Mouse (Mus musculus): ENCODE data around the gene Pick1.
"Not testable (repeated sequence)": the region's sequence is repeated elsewhere in the genome, so short reads cannot be mapped to it uniquely, and the experiment has no call there.

Gene Pick1

DNA sequence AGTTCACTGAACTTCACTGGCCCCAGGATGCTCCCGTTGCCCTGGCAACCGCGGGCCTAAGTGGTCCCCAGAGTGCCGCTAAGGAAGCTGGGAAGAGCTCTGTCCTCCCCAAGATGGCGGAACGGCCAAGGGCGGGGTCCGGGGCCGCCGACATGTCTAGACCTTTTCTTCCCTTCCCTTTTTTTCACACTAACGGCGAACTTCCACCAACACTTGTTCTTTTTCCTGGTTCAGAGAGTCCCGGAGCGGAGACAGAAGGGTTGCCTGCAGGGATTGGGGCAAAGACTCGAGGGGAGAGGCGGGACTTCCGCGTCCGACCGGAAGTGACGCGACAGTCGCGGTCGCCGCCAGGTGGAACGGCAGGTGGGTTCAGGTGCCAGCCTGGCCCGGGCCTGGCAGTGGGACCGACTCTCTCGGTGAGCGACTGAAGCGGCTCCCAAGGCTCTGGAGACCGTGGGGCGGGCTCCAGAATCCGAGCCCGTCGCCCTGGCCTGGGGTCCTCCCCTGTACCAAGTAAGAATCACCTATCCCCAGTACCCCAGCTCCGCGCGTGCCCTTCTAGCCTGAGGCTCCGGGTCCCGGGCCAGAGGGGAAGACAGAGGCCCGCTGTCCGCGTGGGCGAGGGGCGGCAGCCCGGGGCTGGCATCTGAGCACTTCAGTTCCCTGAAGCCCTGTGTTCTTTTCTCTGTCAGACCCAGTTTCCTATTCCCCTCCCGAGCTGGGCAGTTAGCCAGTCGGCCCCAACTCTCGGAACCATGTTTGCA, at the start of gene Pick1, which contains the start of gene Gm49486:
Pick1 (plus strand) TSS at position 116 of the 764 bp plus-strand sequence.
Gm49486 (plus strand) TSS at position 334 of the 764 bp plus-strand sequence.
- DNase-seq, result peak; percentile 94

DNA sequence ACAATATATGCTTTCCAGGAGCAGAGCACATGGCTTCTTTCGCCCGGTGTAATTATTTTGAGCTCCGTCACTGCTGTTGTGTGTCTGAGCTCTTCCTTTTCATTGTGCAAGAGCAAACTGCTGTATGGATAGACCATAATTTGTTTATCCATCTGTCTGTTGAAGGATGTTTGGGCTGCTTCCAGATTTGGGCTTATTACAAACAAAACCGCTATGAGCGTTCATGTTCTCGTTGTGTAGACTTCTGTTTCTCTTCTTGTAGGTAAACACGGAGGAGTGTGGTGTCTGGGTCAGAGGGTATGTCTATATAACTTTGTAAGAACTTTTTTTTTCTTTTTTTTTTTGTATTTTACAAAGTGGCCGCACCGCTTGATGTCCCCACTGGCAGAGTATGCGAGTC, 43.8 kb upstream of the Pick1 start:
- no peak for DNase-seq

DNA sequence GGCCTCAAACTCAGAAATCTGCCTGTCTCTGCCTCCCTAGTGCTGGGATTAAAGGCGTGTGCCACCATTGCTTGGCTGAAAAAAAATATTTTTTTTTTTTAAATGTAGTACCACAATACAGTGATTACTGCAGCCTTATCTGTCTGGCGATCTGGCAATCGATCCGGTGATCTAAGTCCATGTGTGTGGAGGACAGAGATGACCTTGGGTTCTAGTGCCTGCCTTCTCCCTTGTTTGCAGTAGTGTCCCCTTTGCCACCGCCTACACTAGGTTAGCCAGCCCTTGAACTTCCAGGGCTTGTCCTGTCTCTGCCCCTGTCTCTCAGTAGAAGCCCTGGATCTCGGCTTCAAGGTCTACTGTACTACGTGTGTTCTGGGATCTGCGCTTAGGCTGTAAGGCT, 41.2 kb upstream of the Pick1 start:
- DNase-seq, result no peak

DNA sequence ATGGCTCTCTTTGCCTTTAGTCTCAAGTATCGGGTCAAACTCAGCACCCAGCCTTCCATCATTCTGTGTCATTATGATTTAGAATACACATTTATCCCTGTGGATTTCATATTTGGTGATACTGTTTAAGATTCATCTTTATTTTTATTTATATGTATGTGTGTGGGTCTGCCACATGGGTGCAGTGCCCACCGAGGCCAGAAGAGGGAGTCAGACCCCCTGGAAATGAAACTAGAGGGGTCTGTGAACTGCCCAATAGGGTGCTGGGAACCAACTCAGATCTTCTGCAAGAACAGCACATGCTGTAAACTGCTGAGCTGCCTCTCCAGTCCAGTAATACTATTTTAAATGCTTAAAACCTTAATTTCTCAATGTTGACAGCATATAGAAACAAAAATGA, 37.5 kb upstream of the Pick1 start:
- DNase-seq, result no peak

DNA sequence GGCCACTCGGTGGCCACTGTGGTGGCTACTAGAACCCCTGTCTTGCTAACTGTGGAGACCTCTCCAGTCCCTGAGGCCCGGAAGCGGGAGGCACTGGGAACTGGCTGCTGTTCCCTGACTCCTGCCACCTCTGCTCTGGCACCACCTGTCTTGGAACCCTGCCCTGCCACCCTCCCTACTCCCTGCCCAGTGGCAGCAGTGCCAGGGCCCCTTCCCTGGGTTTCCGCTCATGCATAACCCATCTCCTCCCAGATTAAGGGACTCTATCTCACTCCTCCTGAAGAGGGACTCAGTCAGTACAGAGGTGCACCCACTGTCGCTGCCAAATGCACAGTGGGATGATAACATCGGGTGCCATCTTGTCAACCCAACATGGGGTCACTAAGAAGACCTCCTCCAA, 36.5 kb upstream of the Pick1 start:
- no peak for DNase-seq

DNA sequence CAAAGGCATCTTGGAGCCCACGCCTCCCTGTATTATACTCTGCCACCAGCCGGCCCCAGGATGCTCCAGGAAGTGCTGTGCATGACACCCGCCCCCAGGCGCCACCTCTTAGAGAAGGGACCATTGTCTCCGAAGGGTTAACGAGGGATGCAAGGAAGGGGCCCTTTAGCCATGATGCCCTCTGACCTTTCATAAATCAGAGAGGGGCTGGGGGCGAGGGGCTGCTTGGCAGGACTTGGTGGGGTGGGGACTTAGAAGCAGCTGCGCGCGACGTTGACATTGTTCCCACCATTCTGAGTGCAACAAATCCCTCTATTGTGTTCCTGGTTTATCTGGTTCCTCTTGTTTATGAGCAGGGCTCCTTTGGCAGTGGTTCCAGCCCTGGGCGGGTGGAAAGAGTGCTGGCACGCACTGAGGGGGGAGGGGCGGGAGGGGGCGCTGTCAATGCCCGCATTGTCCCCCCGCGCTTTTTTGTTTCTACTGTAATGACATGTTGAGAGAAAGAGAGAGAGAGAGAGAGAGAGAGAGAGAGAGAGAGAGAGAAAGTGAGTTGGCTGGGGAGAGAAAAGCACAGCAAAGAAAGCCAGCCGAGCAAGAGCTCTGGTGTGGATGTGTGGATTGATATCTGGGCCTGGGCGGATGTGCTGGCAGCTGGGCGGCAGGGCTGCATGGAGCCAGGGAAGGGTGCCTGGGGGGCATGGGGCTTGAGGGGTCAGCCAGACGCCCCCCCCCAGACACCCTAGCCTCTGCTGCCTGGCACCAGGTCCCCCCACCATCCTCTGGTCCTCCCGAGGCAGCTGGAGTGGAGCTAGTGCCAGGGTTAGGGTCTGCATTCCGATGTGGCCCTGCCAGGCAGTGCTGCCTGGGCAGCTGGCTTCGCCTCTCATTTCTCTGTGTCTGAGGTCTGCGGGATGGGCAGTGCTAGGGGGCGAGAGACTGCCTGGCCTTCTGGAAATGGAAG, 35.8 kb upstream of the Pick1 start:
- DNase-seq, result no peak

DNA sequence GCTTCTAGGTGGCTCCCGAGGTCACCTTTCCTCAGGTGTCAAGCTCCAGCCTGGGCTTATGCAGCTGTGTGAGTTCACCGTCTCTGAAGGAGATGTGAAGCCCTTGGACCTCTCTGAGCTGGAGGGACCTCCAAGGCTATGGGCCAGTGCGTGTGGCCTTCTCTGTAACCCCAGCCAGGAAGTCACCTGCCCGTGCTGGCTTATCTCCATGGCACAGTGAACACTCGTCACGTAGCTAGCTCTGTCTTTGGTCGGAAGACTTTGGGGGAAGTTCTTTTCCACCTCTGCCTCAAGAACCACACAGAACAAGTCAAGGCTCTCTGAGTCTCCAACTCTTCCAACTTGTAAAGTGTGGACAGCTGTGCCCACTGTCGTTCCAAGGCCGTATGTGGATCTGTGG, 34.9 kb upstream of the Pick1 start:
- no peak for DNase-seq

DNA sequence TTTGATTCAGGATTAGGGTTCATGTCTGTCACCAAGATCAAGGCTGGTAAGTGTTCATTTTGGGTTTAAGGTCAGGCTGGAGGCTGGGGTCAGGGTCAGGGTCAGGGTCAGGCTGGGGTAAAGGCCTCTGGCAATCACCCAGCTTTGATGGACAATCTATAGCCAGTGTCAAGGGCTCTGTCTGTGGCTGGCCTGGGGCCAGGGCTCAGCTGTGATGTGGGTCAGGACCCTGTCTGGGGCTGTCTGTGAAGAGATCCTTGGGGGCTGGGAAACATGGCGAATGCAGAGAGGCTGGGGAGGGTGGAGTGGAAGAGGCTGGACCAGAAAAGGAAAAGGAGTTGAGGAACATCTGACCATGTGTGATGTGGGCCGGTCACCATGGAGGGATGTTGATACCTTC, 34.0 kb upstream of the Pick1 start:
- DNase-seq, result no peak

DNA sequence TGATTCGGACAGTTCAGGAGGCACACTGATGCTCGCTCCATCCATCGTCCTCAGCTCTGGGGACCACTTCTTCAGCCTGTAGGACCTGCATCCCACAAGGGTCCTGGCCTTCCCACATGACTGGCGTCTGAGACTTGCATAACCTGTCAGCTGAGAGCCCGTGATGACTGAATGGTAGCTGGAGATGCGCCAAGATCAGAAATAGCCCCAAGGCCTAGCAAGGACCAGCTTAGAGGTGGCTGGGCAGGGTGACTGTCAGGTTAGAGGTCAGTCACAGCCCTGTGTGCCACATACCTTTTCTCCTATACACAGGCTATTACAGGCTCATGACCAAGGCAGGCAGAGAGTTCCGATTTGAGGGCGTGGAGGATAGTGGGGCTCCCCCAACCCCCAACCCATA, 33.5 kb upstream of the Pick1 start:
- no peak for DNase-seq

DNA sequence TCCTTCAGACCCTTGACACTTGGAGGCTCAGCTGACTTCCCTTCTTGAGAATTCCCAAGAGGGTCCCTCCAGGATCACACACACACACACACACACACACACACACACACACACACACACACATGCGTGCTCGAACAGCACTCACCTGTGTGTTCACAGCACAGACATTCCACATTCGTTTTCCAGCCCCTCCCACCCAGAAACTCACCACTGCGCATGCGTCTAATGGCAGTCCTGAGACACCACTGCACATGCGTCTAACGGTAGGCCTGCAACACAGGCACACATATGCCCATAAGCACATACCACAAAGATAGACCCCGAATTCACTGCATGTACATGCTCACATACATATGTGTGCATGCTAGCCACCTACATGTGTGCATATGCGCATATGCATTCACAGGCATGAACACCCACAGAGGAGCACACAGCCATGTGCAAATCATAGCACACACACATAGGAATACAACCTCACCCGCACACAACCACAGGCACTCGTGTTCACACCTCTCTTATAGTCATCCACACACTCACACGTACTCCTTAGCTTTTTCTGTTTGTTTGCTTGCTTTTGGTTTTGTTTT, 29.5 kb upstream of the Pick1 start:
- no peak for DNase-seq

DNA sequence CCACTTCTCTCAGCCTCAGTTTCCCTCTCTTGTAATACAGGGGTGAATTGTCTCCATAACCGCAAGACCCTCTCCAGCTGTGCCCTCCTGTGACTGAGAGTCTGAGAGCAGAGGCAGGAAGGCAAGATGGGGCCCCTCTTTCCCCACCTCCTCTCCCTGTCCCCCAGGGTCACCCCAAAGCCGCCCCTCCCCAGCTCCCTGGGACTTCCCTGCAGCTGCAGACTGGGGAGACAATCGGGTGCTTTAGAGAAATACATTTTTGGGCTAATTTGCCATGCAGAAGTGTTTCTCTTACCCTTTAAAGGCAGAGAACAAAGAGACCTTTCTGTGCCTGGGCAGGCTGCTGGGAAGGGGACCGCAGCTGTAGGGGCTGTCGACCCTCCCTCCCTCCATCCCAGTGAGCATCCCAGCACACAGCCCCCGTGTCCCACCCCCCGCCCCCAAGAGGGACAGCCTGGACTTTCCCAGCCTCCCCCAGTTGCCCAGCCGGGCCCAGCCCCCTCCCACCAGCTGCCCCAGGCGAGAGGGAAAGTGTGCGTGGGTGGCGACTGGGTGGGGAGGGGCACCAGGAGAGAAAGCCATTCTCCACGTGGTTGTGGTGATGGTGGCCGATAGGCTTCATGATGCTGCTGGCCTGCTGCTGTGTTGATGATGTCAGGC, 27.4 kb upstream of the Pick1 start:
- no peak for DNase-seq

DNA sequence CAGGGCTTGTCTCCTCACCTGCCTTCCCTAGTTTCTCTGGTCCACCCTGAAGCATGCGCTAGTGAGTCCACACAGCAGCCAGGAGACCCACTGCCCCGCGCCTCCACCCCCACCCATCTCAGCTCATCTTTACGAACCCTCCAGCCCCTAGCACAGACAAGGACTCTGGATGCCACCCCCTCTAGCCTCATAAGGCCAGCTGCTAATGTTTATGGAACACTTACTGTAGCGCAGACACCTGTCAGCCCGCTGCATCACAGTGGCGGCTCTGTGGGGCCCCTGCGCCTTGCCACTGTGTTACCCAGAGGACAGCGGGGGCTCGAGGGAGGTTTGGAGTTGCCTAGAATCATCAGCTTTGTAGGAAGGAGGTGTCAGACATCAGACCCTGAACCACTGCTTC, 26.4 kb upstream of the Pick1 start:
- DNase-seq, result no peak

DNA sequence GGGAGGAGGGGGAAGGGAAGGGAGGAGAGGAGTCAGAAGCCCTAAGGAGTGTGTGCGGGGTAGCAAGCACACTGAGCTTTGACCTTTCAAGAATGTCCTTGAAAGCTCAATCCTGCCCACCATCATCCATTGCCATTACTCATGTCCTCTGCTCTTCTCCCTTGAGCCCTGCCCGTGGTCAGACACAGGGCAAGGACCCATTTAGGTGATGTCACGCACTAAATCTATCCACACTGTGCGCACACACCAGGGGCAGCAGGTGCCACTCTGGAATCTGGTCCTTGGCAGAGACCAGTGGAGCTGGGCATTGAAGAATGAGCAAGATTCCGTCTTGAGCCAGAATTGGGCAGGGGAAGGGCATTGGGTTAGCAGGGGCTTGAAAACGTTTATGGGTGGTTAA, 20.8 kb upstream of the Pick1 start:
- DNase-seq, result no peak

DNA sequence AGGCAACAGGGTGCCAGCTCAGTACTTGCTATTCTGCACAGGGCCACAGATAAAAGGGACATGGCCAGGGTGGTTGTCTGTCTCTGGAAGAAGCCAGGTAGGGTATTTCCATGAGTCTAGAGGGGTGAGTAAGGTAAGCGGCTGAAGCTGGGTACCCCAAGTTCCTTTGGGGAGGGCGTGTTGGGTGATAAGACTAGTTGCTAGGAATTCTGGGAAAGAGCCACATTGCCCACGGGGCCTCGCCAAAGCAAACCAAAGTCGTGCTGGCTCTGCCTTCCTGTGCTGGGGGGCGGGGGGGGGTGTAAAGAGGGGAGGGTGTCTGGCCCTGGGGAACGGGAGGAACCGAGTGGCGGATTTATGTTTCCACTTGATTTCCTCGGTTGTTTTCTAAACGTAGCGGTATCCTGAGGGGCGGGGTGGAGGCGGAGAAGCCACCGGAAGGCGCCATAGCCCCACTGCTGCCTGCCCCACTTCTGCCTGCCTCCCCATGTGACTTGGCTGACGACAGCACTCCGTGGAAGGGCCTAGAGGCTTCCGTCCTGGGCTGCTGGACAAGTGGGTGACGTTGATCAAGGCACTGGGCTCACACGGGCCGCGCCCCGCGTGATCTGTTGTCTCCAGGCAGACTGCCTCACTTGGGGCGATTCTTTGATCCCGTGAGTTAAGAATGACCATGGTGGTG, 20.1 kb upstream of the Pick1 start:
- DNase-seq, result peak; percentile 70

DNA sequence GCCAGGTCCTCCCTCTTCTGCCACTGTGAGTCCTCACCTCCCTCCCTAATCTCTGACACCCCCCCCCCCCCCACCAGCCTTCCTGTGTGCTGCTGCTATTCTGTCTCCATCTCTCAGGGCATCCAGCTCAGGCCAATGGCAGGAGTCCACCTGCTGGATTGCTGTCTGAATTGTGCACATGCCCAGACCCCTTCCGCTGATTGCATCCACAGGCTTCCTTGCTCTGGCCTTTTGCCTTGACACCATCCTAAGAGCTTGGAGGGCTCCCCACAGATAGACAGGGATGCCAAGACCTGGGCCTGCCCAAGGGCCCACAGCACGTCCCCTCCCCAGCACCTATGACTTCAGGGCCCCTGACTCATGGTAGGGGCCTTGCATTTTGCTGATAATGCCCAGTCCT, 18.6 kb upstream of the Pick1 start:
- DNase-seq, result no peak

DNA sequence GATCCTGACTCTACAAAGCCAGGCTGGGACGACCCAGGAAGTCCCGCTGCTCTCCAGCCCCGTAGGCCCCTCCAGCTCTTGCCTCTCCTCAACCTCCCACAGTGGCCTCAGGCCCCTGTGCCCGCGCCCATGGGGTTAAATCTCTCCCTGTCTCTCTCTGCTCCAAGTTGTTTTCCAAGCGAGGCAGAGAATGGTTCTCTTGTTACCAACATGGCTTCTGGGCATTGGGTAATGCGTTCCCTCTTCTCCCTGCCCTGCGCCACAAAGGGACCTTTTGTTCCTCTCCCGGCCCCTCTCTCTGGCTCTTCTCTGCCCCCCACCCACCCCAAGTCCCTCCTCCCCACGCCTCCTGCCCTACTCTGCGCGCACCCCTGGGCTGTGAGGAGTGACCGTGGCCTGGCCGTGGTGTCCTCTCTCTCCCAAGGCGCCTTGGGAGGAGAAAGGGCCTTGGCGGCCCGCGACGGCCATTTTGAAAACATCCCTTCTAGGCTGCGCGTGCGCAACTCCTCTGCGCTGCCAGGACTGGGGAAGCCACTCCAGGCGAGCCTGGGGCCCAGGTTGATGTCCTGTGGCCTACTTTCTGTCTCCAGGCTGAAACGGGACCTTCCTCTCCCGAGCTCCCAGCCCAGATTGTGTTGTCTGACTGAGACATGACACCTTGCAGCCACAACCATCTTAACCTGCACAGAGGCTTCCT, 16.1 kb upstream of the Pick1 start:
- no peak for DNase-seq

DNA sequence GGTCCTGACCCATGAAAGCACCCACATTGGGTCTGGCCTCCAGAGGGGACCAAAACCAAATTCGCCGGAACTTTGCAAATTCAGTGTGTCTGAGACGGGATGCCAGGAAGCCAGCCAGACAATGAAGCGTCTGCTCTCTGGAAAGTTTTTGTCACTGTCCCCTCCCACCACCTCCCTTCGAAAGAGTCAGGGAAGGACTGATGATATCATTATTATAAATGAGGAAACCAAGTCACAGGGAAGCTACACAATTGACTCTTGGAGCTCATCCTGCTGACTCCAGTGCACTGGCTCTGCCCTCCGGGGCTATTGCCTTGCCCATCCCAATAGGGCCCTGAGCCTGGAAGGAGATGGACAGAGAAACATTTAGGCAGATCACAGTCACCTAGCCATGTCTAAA, 15.4 kb upstream of the Pick1 start:
- DNase-seq, result peak; percentile 22

DNA sequence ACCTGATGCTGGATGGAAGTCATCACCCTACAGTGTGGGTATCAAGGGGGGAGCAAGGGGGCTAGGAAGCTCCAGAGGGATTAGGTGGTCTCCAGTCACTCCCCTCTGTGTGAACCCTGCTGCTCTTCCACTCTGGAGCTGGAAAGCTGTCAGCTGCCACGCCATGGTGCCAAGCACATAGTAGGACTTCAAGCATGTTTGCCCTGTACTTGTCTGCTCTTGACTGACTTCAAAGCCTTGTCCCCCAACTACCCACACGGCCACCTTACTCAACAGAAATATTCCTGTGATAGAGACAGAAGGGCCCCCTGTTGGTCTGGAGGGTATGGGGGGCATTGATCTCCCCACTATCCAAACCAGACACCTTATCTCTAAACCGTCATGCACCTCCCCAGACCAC, 12.8 kb upstream of the Pick1 start:
- DNase-seq, result no peak

DNA sequence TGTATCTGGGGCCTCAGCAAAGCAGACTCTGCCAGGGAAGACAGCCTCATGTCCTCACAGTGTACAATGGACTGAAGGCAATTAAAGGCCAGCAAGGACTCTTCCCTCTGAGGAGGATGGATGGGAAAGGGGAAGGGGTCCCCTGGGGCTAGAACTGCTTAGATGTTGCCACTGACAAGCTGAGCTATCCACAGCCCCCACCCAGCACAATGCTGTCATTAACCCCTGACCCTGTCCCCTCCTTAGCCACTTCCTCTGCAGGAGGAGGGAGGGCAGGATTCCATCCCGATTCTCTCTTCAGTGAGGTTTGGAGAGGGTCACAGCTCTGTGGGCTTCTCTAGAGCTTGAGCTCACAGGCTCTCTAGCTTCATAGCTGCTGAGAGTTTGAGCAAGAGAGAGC, 9.4 kb upstream of the Pick1 start:
- no peak for DNase-seq

DNA sequence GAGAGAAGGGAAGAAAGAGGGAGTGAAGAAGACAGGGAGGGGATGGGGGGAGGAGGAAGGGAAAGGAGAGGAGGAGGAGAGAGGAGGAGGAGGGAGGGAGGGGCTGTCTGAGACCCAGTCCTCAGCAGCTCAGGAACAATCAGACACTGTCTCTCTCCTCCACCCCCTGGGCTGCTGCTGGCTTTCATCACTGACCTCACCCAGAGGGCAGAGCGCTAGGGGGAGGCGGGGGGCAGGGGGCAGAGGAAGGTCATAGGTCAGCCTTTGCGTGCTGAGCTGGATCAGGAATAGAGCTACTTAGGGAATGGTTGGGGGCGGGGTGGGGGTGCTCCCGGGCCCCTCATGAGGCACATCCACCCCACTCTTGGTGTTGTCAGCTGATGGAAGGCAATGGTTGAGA, 5.3 kb upstream of the Pick1 start:
- no peak for DNase-seq

DNA sequence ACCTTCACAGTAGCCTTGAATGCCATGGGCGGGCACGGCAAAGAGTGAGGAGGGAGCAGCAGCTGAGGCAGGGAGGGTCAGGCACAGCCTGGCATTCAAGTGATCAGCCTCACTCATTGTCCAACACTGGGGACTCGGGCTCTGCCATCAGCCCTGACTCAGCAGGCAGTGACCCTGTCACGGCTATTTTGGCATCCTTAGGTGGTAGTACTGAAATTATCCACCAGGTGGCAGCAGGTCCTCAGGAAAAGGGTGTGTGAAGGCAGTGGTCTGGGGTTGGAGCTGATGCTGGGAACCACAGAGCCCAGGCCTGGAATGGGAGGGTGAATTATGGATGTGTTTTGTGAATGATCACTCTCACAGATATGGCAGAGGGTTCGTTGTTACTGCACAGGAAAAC, 4.3 kb upstream of the Pick1 start:
- peak; percentile 91 for DNase-seq

DNA sequence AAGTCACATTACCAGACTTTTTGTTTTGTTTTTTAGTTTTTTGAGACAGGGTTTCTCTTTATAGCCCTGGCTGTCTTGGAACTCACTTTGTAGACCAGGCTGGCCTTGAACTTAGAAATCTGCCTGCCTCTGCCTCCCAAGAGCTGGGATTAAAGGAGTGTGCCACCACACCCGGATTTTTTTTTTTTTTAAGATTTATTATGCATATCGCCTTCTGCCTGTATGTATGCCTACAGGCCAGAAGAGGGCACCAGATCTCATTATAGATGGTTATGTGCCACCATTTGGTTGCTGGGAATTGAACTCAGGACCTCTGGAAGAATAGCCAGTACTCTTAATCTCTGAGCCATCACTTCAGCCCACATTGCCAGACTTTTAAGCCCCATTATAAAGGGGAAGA, 3.2 kb upstream of the Pick1 start:
- not testable (repeated sequence) for DNase-seq
